Mouse (Mus musculus): ENCODE results near the gene 4933411K16Rik.

DNA sequence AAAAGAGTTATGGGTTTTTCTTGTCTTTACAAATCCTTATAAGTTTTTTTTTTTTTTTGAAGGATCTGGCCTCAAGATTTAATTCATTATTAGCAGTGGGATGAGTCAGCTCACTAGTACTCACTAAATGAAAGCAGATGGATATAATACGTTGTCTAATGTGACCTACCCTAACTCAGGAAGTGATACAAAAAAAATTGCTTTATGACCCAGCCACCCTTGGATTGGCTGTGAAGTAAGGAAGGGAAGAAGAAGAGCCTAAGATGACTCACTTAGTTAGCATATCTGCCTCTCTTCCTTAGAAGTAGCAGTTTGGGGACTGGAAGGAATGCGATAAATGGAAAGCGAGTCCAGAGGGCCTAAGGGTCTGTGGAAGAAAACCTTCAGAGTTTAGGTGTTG lies 47.4 kb downstream of the 4933411K16Rik start:
- TF ChIP-seq CTCF (IDR thresholded peaks at IDR 0.05; ENCODE audit: control insufficient read depth, insufficient read depth, insufficient read length) (no peak), USF1 (IDR thresholded peaks at IDR 0.05; ENCODE audit: low read depth) (no peak), MYOG (IDR thresholded peaks at IDR 0.05; ENCODE audit: control insufficient read depth, extremely low read depth, insufficient read length) (no peak)
